Mouse (Mus musculus) liver, adult 10 weeks (tissue): ENCODE measurements around the gene Etv1. TPM values are rescaled to one million over a fixed set of nuclear protein-coding genes. Genes with fewer than 3 reads are reported as not detected.

ENCODE experiments used
- polyA plus RNA-seq: library from polyadenylated mRNA; stranded (reverse); fragments of 350-450 nt; fragmentation: Illumina TruSeq; extraction: RNeasy Lipid Tissue Mini Kit (QIAGEN cat#74804); gene quantifications from one replicate; pipeline ENCODE4 v1.2.3, GENCODE M21; 2014; ENCODE audit warnings: low read depth, low replicate concordance

The Etv1 gene
- polyA plus RNA-seq, result 0.95 TPM

DNA sequence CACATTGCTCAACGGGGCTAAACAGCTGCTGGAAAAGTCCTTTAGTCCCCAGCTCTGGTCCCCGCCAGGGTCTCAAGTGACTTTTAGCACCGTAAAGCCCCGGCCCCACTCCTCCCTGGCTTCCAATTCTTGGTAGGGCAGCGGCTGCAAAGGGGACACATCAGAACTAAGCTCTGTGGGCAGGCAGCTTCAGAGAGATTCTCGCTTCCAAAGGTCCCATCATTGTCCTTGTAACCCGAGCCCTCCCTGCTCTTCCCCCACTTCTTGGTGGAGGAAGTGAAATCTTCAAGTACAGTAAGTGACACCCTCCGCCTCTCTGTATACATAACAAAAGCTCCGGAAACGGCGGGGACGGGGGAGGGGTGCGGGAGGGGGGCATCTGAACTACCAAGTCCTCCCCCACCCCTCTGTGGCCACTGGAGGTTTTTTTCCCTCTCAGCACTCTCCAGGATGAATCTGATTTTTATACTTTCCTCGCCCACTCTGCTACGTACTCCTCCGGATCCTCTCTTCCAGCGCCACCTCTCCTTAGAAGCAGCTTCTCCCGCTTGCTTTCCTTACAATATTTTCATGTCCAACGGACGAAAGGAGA is at the start of gene Etv1:
Gene Etv1 (plus strand): TSS at position 195 of the 592 bp plus-strand sequence.

